In the genomic region with DNA sequence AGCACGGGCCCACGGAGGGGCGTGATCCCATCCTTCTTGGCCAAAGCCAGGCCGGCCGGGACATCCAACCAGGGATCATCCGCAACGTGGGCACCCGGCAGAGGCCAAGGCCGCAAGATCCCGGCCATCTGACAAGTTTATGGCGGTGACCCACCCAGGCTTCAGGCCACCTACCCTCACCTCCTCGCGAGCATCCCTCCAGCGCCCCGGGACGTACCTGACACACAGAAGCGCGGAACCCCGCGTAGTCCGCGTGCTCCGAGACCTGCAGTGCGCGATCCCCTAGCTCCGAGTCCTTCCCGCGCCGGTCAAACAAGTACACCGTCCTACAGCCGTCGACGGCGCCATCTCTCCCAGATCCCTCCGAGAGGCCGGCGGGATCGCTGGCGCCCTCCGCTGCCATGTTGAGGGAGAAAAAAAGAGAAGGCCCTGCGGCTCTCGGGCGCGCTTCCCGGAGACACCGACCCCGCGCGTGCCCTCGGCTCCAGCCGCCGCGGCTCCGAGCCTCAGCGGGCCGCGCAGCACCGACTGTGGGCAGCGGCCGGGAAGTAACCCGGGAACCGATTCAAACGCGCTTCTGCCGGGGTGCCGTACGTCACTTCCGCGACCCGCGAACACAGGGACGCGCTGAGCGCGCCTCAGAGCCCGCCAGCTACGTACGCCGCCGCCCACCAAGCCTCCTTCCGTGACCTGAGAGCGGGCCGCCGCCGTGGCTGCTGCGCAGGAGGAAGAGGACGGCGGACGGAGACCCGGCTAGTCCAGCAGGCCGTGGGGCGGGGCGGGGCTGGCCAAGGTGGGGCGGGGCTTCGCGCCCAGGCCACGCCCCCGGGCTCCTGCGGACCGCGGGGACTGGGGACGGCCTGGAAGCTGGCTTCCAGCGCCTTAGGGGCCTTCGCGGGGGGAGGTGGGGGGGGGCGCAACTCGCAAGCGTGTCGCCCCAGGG, we compare ENCODE assay signal across 8 mouse cellular contexts. TPM values are rescaled to one million over a fixed set of nuclear protein-coding genes. Genes with fewer than 3 reads are reported as not detected.
DNase-seq lines count a peak whose midpoint lies in the region; ATAC-seq and TF ChIP-seq lines count a peak whose summit lies in the region.

Gene Smchd1, minus strand, starts transcription at position 582 of the 943 bp plus-strand sequence.

- H3K27me3 ChIP-seq in G1E (ENCODE audit: insufficient read depth, low read length): no peaks in the 10 kb centered on the region
- H3K27me3 ChIP-seq in forebrain, embryonic 15.5 days: no peaks in the 10 kb centered on the region
- no peaks in the 10 kb centered on the region for H3K27me3 ChIP-seq in neural tube, embryonic 14.5 days (ENCODE audit: control insufficient read depth, insufficient read depth, low read length)
- no peaks in the 10 kb centered on the region for H3K27me3 ChIP-seq in testis, adult 2 months (ENCODE audit: control insufficient read depth, insufficient read depth, low read length)

- peaks cover 15% of the 10 kb centered on the region for H3K36me3 ChIP-seq in G1E (replicated peaks)
- no peaks in the 10 kb centered on the region for H3K36me3 ChIP-seq in forebrain, embryonic 15.5 days
- H3K36me3 ChIP-seq in neural tube, embryonic 14.5 days (ENCODE audit: control insufficient read depth, insufficient read depth, low read length): no peaks in the 10 kb centered on the region
- H3K36me3 ChIP-seq in testis, adult 2 months (ENCODE audit: control insufficient read depth, insufficient read depth, low read length): no peaks in the 10 kb centered on the region

- no peaks in the 10 kb centered on the region for H3K9me3 ChIP-seq in G1E (replicated peaks)
- H3K9me3 ChIP-seq in forebrain, embryonic 15.5 days: no peaks in the 10 kb centered on the region
- no peaks in the 10 kb centered on the region for H3K9me3 ChIP-seq in neural tube, embryonic 14.5 days (ENCODE audit: control insufficient read depth, low read length)

- DNase-seq in G1E (ENCODE audit: low spot score): peak; percentile 94
- peak; percentile 96 for DNase-seq in cerebellum, adult 11-12 months
- DNase-seq in heart, postnatal 25 days (ENCODE audit: low spot score): peak; percentile 94
- peak; percentile 89 to 94 for DNase-seq in layer of hippocampus, adult 18-20 months (ENCODE audit: low spot score in 2 of 2)
- peak; percentile 97 for DNase-seq in lung, adult 18-20 months

- TF ChIP-seq CTCF in G1E (IDR thresholded peaks at IDR 0.05; ENCODE audit: low read depth, low read length): no peak
- TF ChIP-seq CTCF in testis, adult 2 months (IDR thresholded peaks at IDR 0.05; ENCODE audit: control insufficient read depth, insufficient read depth, insufficient replicate concordance, low read depth, low read length): no peak

- peak; percentile 95 for ATAC-seq in G1E (ENCODE audit: extremely low read depth, insufficient number of reproducible peaks, low FRiP score, poor library complexity, severe bottlenecking)
- peak; percentile 96 for ATAC-seq in forebrain, embryonic 15.5 days (replicated peaks)
- ATAC-seq in neural tube, embryonic 14.5 days (ENCODE audit: low read depth): peak; percentile 95

- peak within 1 kb of the TSS; percentile 85 for H3K9ac ChIP-seq in forebrain, embryonic 15.5 days (replicated peaks)
- H3K9ac ChIP-seq in neural tube, embryonic 14.5 days (replicated peaks; ENCODE audit: low read depth, low read length): peak within 1 kb of the TSS; percentile 97

- peaks cover 38% of the 10 kb centered on the region for H3K4me1 ChIP-seq in G1E (ENCODE audit: insufficient read depth, low read depth, low read length)
- H3K4me1 ChIP-seq in forebrain, embryonic 15.5 days: peaks cover 30% of the 10 kb centered on the region
- peaks cover 8% of the 10 kb centered on the region for H3K4me1 ChIP-seq in neural tube, embryonic 14.5 days (ENCODE audit: control insufficient read depth, insufficient read depth, low read length)
- H3K4me1 ChIP-seq in testis, adult 2 months (ENCODE audit: control insufficient read depth, insufficient read depth, low read length): peaks cover 6% of the 10 kb centered on the region

- under 1% methylated on average over 85 of the region's 109 CpGs for WGBS in forebrain, embryonic 15.5 days
- under 1% methylated on average over 86 of the region's 109 CpGs for WGBS in neural tube, embryonic 14.5 days

- intact Hi-C loops in heart, postnatal 25 days (cut with DNase I): loop anchor here (2.0 kb wide), 1 partner anchor 52 kb away; the partner anchor contains the start of gene Ndc80

- peak within 1 kb of the TSS; percentile 78 for H3K4me2 ChIP-seq in forebrain, embryonic 15.5 days (replicated peaks)
- H3K4me2 ChIP-seq in neural tube, embryonic 14.5 days (ENCODE audit: low read depth, low read length): peak within 1 kb of the TSS; percentile 84

- peak; percentile 54 for TF ChIP-seq POLR2A in testis, adult 2 months (IDR thresholded peaks at IDR 0.05; ENCODE audit: control insufficient read depth, low read depth, low read length)

- H3K4me3 ChIP-seq in G1E (ENCODE audit: low read depth, low read length): peak within 1 kb of the TSS; percentile 96
- peak within 1 kb of the TSS; percentile 98 for H3K4me3 ChIP-seq in forebrain, embryonic 15.5 days
- peak within 1 kb of the TSS; percentile 92 for H3K4me3 ChIP-seq in neural tube, embryonic 14.5 days (ENCODE audit: low read depth, low read length)
- H3K4me3 ChIP-seq in testis, adult 2 months (ENCODE audit: control insufficient read depth, low read depth, low read length): peak within 1 kb of the TSS; percentile 94

- peak within 1 kb of the TSS; percentile 98 for H3K27ac ChIP-seq in forebrain, embryonic 15.5 days (replicated peaks)
- peak within 1 kb of the TSS; percentile 99 for H3K27ac ChIP-seq in neural tube, embryonic 14.5 days (ENCODE audit: low read depth, low read length)
- H3K27ac ChIP-seq in testis, adult 2 months (ENCODE audit: control insufficient read depth, insufficient read depth, low read depth, low read length): peak within 1 kb of the TSS; percentile 89

RNA-seq across cellular contexts. Expression of gene Smchd1, which starts in this region (rescaled TPM):
- total RNA-seq in G1E (2014; fragmentation: Nextera tagmentation) (319 and 338 TPM in 2 replicates), G1E (2017) (230 and 243 TPM in 2 replicates)
- polyA plus RNA-seq in G1E (2012): 9.9 and 10.0 TPM in 2 replicates
- 52.7 and 55.0 TPM in 2 replicates for polyA plus RNA-seq in forebrain, embryonic 15.5 days (2015; fragmentation: Nextera tagmentation; extraction: Ambion mirVana)
- total RNA-seq in heart, postnatal 25 days (2021): 10 to 100 TPM; 18.0 to 19.7 TPM
- 10 to 100 TPM; 31.5 to 33.8 TPM for total RNA-seq in layer of hippocampus, adult 18-20 months (2021)
- polyA plus RNA-seq in neural tube, embryonic 14.5 days (2014; fragmentation: Nextera tagmentation; extraction: Ambion mirVana): 63.8 and 70.4 TPM in 2 replicates
- 5.5 and 6.7 TPM in 2 replicates for polyA plus RNA-seq in testis, adult 2 months (2012; rRNA removed)

Comparison
In these comparisons a context has a peak if more than half of its experiments do, and no peak if none do; other contexts are left out.
1. Peak in every context shown above with its lines: DNase-seq, ATAC-seq, H3K4me3 ChIP-seq and H3K27ac ChIP-seq.
2. RNA of gene Smchd1 (total RNA-seq): 230 to 338 TPM in G1E; 31.5 to 33.8 TPM in layer of hippocampus, adult 18-20 months and 18.0 to 19.7 TPM in heart, postnatal 25 days; every median in the first group is over 4 times any median in the second.